Mouse (Mus musculus): Measurements from ENCODE around the gene Siglech.

- no peak for TF ChIP-seq CTCF (IDR thresholded peaks at IDR 0.05; ENCODE audit: borderline replicate concordance, extremely low read depth, insufficient read depth, insufficient read length)
- TF ChIP-seq POLR2A (IDR thresholded peaks at IDR 0.05; ENCODE audit: borderline replicate concordance, extremely low read depth, insufficient read depth, insufficient read length, poor library complexity, severe bottlenecking), result no peak
These were observed 59.6 kb downstream of the Siglech start for GRCm38 (mm10) chr7:55827551-55827950.

All from brain, embryonic 14.5 days (tissue).